Mouse (Mus musculus) embryo, embryonic 11.5 days (tissue): ENCODE measurements around the gene Coa4.

Experiments used
- DNase-seq: peaks from one replicate; pipeline ENCODE4 v3.0.0-alpha.2; 2012; ENCODE audit warnings: low read depth, low spot score

The Coa4 gene

DNA sequence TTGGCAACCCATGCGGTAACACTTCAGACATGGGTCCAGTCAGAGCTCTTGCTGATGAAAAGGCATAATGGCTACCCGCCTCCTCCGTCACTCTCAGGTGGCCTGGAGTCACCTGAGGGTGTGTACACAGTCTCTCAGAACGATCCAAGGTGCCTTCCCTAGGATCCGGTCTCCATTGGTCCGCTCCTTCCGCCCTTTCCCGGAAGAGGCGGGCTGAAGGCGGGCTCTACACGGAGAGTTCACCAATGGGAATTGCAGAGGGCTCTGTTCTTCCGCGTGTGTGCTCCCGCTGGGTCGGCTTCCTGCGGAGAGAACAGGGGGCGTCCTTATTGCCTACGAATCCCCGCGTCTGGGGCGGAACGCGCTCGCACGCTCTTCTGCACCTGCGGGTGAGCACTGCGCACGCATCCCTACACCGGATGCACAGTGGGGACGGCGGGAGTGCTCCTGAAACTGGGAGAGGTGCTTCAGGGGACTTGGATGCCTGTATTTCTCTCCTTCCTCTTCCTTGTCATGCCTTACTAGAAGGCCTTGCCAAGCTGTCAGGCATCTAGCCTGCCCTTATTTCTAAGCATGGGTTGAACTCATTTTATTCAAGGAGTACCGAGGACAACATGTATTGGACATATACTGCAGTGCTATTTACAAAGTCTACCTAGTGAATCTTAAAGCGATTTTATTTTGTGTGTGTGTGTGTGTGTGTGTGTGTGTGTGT is at the start of gene Coa4:
Gene Coa4, plus strand, starts transcription at position 268 of the 715 bp plus-strand sequence.
- peak; percentile 85 for DNase-seq

DNA sequence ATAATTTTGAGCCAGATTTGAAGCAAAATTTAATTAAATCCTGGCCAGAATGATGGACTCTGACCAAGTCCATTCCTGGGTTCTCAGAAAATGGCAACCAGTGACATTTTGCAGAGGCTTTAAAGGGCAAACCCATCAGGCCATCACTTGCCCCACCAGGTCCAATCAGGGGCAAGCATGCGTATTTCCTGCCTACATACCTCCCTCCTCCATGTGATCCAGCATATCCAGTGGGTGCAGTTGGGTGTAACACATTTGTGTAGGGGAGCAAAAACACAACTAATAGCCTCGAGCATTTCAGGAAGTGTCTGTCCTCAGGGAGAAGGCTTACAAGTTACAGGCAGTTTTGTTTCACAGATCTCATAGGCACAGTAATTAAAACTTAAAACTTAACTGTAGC is 49.6 kb upstream of the Coa4 start:
- no peak for DNase-seq

DNA sequence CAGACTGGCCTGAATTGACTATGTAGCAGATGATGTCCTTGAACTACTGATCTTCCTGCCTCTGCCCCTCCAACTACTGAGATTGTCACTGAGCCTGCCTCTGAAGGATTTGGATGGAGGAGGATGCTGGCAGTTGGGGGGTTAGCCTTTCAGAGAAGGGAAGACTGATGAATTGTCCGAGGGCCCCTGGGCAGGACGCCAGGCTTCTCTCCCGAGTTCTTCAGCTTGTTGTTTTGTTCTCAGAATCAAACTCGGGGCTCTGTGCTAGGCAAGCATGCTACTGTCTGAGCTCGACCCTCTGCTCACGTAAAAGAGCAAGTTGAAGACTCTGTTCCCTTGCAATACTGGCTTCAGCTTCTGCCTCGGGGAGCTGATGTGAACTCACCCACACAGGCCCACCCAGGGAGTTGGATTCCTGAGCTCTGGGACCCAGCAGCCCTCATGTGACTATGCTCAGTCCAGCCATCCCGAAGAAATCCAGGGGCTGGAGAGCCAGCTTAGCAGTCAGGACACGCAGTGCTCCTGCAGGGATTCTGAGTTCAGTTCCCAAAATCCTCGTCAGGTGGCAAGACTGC is 48.3 kb upstream of the Coa4 start:
- DNase-seq = no peak

DNA sequence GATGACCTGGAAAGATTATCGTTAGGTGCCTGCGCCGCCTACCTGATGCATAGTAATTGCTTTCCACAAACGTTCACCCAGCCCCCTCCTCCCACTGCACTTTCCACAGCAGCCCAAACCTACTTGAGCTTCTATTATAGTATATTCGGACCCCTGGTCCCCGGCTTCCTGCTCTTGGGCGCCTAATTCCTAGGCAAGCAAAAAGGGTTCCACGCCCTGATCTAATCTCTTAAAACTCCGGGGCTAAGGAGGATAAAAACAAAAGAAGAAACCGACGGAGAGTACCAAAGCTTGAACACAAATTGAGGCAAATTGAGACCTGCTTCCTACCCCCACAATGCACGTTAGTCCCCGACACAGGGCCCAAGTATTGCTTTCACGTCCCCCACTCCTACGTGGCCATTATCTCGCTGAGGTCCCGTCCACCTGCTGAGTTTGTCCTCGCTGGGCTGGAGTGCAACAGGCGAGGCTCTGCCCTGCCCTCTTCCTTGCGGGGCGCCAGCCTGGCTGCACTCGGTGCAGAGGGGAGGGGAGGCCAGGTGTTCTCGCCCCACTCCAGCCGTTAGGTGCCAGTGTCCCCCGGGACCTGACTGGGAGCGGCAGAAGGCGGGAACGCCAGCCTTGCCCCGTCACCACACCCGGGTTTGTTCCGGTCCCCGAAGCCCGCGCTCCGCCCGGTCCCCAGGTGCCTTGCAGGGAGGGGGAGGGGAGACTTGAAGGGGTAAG is 44.3 kb upstream of the Coa4 start:
- no peak for DNase-seq

DNA sequence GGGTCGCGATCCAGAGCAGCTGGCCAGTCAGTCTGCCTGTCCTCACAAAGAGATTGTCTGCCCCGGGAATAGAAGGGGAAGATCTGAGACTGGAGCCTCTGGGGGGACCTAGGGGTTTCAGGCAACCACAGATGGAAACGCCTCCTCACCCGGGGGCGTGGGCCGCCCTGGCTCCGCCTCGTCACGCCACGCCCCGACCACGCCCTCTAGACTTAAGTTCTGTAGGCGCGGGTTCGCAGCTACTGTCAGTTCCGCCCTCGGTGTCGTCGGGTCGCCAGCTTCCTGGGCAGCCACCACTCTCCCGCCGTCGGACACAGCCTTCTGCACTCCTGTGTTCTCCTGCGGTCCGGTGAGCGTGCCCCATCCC is 43.8 kb upstream of the Coa4 start, which contains the start of gene Ucp2:
Gene Ucp2, plus strand, starts transcription at position 221 of the 367 bp plus-strand sequence.
- DNase-seq = peak; percentile 54

DNA sequence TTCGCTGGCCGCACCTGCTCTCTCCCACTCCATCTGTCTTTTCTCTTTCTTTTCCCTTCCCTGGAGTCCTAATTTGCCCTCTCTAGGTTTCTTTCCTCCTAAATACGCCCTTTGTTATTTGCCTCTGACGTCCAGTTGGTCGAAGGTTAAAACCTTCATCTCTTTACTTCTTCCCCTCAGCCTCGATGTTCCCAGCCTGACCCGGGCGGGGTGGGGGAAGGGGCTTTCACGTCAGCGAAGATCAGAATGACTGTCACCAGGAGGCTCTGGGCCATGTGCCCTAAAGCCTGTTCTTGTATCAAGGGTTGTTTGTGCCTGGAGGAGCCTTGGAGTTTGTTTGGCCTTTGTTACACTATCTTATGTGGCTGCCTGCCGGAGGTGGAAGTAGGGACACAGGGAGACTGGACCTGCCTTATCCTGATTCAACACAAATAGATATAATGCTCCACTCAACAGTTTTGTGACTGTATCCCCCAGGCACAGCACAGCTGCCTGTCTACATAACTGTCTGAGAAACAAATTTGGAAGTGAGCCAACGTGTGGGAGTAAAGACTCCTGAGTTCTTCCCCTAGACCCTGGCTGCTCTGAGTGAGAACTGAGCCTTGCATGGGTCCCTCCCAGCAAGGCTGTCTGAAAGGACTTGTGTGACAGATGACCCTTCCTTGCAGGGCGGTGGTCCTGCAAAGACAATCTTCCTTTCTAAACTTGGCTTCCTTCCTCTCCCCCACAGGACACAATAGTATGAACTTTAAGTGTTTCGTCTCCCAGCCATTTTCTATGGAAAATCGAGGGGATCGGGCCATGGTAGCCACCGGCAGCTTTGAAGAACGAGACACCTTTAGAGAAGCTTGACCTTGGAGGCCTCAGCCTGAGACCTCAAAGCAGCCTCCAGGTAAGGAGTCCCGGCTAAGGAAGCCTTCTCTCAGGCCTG is 43.1 kb upstream of the Coa4 start:
- DNase-seq = no peak

DNA sequence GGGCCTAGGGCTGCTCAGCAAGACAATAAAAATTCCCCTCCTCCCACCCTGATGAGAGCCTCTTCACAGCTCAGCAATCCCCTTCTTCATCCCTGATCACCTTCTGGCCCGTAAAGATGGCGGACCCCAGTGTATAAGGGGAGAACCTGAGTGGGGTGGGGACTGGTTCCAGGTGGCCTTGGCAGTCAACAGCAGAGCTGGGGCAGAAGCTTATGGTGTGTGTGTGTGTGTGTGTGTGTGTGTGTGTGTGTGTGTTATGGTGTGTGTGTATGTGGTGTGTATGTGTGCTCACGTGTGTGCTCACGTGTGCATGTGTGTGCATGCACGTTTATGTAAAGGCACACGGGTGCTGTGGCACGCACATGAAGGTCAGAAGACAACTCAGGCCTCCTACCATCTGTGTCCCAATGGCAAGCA is 42.4 kb upstream of the Coa4 start:
- no peak for DNase-seq

DNA sequence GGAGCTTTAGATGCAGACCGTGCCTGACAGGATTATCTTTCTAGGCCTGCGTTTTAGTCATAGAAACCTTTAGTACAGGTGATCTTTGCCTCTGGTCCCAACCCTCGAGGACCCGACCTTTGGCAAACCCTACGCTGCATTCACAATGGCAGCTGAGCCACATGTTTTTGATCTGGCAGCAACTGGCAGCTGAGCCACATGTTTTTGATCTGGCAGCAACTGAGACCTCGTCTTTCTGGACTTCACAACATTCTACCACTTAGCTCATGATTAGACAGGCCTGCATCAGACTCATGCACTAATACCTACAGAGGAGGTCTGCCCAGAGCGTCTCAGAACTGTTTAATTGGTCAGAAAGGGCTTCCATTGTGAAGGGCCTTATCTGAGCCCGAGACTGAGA is 41.8 kb upstream of the Coa4 start:
- no peak for DNase-seq

DNA sequence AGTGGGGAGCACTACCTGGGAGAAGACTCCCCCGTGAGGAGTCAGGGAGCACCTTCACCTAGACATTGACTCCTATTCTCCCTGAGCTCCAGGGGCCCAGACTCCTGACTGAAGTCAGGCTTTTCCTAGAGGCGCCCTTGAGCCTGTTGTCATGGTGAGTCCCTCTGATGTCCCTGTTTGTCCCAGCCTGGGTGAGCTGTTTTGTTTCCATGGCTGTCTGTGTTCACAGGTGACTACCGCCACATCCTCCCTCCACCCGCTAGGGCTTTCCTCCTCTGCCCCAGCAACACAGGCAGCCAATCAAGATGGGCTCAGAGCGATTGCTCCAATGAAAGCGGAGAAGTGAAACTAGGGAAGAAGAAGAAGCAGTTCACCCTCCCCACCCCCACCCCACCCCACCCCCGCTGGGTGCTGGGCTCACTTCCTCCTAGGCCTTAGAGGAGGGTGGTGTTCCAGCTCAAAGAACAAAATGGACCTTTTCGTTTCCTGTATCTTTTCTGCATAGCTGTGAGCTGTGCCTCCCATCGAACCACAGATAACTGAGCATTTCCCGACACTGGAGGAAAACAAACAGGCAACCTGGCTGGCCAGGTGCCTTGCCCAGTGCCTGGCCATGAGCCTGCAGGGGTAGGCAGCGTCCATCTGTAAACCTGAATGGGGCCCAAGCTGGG is 41.2 kb upstream of the Coa4 start:
- DNase-seq = no peak

DNA sequence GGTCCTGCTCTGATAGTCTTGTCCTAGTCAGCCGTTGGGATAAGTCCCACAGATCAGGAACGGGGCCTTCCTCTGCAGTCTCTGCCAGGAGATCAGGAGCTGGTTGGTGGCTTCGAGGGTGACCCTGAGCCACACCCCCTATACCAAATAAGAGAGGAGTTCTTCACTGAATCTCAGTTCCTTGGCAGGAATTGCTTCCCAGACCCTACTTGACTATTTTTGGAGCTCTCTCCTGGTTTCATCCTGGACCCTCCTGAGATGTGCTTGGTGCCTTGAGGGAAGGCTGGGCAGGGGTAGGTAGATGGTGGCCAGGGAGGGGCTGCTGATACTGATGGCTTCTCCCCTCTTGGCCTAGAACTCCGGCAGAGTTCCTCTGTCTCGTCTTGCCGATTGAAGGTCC is 40.5 kb upstream of the Coa4 start:
- DNase-seq = no peak

DNA sequence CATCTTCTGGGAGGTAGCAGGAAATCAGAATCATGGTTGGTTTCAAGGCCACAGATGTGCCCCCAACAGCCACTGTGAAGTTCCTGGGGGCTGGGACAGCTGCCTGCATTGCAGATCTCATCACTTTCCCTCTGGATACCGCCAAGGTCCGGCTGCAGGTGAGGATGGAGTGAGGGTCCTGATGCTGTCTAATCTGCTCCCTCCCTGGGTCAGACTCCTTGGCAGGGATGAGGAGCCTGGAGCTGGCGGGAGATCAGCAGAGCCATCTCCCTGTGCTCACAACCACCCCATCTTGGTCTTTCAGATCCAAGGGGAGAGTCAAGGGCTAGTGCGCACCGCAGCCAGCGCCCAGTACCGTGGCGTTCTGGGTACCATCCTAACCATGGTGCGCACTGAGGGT is 40.1 kb upstream of the Coa4 start:
- no peak for DNase-seq

DNA sequence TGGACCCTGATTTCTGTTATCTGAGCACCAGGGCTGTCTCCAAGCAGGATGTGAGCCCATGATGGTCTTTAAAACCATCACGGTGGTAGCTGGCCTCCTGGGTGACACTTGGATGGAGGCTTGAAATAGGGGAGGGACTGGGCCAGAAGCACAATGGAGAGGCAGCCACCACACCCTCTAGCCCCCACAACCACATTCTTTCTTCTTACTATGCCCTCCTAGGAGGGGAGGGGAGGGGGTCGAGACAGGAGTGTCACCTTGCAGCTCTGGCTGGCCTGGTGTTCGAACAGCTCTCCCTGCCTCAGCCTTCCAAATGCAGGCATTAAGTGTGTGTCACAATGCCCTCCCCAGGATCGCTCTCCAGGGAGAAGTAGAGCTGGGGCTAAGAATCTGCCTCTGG is 39.5 kb upstream of the Coa4 start:
- DNase-seq = no peak

DNA sequence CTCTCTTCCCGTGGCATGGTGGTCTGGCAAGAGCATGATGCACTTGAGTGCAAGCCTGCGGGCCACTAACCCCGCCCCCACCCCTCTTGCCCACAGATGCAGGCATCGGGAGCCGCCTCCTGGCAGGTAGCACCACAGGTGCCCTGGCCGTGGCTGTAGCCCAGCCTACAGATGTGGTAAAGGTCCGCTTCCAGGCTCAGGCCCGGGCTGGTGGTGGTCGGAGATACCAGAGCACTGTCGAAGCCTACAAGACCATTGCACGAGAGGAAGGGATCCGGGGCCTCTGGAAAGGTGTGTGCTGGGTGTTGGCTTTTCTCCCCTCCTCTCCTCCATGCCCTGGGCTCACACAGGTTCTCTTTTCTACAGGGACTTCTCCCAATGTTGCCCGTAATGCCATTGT is 38.9 kb upstream of the Coa4 start:
- DNase-seq = no peak

DNA sequence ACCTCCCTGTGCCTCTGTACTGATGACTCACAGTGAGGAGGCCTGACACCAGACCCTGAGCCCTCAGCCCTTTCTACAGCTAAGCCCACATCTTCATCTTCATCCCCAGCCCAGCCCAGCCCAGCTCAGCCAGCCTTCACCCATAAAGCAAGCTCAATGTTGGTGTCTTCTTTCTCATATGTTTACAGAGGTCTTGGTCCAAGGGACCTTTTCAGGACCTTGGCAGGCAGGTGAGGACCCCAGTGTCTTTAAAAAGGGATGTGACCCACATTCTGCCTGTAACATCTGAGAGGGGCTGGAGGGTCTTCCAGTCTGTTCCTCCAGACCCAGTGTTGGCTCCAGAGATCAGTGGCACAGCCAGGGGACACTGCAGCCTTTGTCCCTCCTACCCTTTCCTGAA is 37.4 kb upstream of the Coa4 start:
- DNase-seq = no peak

DNA sequence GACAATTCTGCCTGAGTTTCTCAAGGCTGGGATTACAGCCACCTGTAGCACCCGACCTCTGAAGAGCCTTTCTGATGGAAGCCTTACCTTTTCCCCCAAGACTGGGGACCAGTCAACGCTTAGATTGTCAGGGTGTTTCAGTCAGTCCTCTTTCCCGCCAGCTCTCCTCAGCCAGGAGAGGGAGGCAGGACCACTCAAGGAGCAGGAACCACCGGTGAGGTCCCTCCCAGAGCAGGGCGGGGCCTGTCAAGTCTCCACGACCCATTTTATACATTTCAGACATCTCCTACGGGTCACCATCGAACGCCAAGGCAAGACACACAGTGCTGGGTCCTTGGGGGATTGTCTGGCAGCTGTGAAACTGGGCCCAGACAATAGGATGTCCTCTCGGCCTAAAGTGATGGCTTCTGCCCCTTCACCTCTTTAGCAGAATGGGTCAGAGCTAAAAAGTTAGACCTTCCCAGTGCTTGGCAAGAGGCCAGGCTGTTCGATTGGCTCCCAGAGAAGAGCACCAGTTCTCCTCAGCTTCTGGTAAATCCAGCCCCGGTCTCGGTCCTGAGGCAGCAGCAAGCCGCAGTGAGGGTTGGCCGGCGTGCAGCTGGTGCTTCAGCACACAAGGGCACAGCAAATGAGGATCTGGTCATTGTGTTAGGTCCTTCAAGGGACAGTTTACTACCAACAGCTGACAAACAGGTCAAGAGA is 36.4 kb upstream of the Coa4 start:
- DNase-seq = no peak

DNA sequence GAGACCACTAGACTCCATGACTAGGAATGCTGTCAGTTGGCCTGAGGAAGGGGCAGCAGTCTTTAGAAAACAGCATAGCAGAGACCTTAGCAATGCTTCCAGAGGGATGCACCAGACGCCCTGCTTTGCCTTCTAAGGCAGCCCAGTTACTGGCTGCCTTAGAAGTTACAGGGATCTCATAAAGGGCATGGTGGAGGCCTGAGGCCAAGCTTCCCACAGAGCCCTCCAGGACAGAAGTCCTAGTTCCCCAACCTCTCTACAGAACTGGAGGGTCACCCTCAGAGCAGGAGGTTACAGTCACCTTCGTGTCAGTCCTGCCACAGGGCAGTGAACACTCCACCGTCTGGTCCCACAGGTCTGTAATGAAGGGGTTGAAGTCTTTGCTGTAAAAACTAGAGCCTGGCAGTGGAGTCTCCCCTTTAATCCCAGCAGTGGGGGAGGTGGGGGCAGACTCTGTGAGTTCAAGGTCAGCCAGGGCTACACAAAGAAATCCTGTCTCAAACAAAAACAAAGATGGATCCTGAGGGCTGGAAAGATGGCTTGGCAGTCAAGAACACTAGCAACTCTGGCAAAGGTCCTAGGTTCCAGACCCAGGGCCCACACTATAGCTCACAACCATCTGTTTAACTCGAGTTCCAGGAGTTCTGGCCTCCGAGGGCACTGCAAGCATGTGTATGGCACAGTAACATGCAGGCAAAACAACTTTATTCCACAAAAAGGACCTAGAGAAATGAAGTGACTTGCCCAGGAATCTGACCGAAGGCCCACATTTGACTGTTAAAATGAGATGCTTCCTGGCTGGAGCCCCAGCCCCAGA is 35.6 kb upstream of the Coa4 start:
- DNase-seq = no peak

DNA sequence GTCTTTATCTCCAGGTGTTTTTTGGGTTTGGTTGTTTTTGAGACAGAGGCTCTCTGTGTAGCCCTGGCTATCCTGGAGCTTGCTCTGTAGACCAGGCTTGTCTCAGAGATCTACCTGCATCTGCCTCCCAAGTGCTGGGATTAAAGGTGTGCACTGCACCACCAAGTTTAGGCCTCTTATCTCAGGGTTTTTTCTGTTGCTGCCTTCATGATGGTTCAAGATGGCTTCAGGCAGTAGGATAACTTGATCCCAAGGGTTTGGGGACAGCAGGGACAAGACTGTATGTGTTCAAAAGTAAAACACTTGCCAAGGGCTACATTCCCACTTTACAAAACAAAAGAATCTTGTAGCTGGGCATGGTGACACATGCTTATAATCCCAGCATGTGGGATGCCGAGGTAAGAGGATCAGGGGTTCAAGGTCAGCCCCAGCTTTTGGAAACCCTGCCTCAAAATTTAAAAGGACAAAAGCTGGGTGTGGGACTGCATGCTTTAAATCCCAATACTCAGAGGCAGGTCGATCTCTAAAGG is 35.0 kb upstream of the Coa4 start:
- DNase-seq = no peak

DNA sequence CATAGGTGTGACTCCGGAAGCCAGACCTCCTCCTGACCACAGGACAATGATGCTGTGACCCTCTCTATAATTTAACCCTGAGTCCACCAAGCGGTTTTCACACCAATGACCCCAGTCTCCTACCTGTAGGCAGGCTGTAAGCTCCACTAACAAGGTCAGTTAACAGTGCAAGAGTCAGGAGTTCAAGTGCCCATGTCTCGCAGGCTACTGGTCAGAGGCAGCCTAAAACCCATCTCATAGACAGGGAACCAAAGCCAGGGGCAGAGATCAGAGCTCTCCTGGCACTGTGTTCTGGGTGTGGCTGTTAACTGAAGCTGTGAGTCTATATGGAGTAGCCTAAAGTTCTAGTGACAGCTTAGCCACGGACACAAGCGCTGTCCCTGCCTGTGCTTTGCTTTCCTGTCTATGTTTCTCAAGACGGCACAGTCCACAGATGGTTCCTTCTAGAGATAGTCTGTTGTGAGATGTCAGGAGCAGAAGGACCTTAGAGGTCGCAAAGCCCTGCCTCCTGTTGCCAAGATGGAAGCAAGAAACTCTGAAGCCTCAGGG is 34.4 kb upstream of the Coa4 start:
- no peak for DNase-seq

DNA sequence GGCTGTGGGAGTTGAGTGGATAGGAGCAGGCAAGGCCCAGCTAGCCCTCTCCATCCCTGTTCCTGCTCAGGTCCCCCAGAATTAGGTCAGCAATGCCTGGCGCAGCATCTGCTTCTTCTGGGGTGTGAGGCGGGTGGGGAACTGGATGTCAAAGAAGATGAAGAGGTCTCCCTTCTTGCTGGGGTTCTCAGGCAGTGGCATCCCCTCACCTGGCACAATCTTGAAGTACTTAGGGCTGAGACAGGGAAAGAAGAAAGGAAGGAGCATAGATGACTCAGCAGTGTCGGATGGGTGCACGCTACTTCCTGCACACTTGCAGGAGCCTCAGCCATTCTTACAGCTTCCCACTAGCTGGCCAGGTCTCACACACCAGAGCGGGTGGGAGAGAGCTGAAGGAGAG is 33.8 kb upstream of the Coa4 start:
- no peak for DNase-seq
